15 mouse cellular contexts compared by ENCODE assay signal in genomic region chr15:7061995-7062697, GRCm38 (mm10). TPM values are rescaled to one million over a fixed set of nuclear protein-coding genes. Genes with fewer than 3 reads are reported as not detected.
DNase-seq lines count a peak whose midpoint lies in the region; ATAC-seq and TF ChIP-seq lines count a peak whose summit lies in the region.
"Had no signal": no experiment of that assay in that cellular context is flagged by ENCODE, and none has a peak within 500 bp of the region (broad histone marks: within the 10 kb centered on the region; RNA-seq: fewer than 3 reads in every experiment).

No protein-coding gene starts in this region.

- 32% methylated on average over 4 of the region's 4 CpGs for WGBS in midbrain, postnatal 0 days
- 32% methylated on average over 4 of the region's 4 CpGs for WGBS in midbrain, embryonic 15.5 days
- WGBS in hindbrain, embryonic 14.5 days = 31% methylated on average over 4 of the region's 4 CpGs
- 28% methylated on average over 4 of the region's 4 CpGs for WGBS in neural tube, embryonic 15.5 days

- DNase-seq in cerebellum, postnatal 14 days = peak; percentile 11 to 25
- no peak for DNase-seq in cerebellum, adult 9-11 months
- peak; percentile 32 for DNase-seq in midbrain, postnatal 0 days (ENCODE audit: low spot score)
- no peak for DNase-seq in hindbrain, embryonic 14.5 days (ENCODE audit: low spot score)
- no peak for DNase-seq in right cerebral cortex, postnatal 14 days
- no peak for DNase-seq in gastrocnemius, postnatal 10 days
- DNase-seq: adrenal gland, postnatal 14 days; liver; lung, embryonic 14.5 days; thymus, postnatal 36 days had no signal

- no peaks in the 10 kb centered on the region for H3K27me3 ChIP-seq in midbrain, postnatal 0 days (ENCODE audit: insufficient read depth, low read length)
- no peaks in the 10 kb centered on the region for H3K27me3 ChIP-seq in midbrain, embryonic 15.5 days (replicated peaks)
- no peaks in the 10 kb centered on the region for H3K27me3 ChIP-seq in hindbrain, embryonic 14.5 days (ENCODE audit: control insufficient read depth, insufficient read depth, low read length)
- no peaks in the 10 kb centered on the region for H3K27me3 ChIP-seq in neural tube, embryonic 15.5 days (replicated peaks)
- H3K27me3 ChIP-seq: heart, embryonic 15.5 days had no signal

- no peaks in the 10 kb centered on the region for H3K9me3 ChIP-seq in midbrain, postnatal 0 days (ENCODE audit: low read length)
- H3K9me3 ChIP-seq in midbrain, embryonic 15.5 days = no peaks in the 10 kb centered on the region
- no peaks in the 10 kb centered on the region for H3K9me3 ChIP-seq in hindbrain, embryonic 14.5 days (ENCODE audit: control insufficient read depth, low read length)
- no peaks in the 10 kb centered on the region for H3K9me3 ChIP-seq in neural tube, embryonic 15.5 days (replicated peaks)
- H3K9me3 ChIP-seq: heart, embryonic 15.5 days had no signal

- H3K4me2 ChIP-seq in midbrain, postnatal 0 days (ENCODE audit: low read depth, low read length, poor library complexity, severe bottlenecking) = no peak overlapping the region
- no peak overlapping the region for H3K4me2 ChIP-seq in midbrain, embryonic 15.5 days
- no peak overlapping the region for H3K4me2 ChIP-seq in hindbrain, embryonic 14.5 days (replicated peaks)
- no peak overlapping the region for H3K4me2 ChIP-seq in neural tube, embryonic 15.5 days
- H3K4me2 ChIP-seq: heart, embryonic 15.5 days; lung, embryonic 14.5 days had no signal

- no peaks in the 10 kb centered on the region for H3K36me3 ChIP-seq in midbrain, postnatal 0 days (ENCODE audit: insufficient read depth, low read length)
- H3K36me3 ChIP-seq in midbrain, embryonic 15.5 days (replicated peaks) = no peaks in the 10 kb centered on the region
- H3K36me3 ChIP-seq in hindbrain, embryonic 14.5 days (replicated peaks; ENCODE audit: control insufficient read depth, insufficient read depth) = no peaks in the 10 kb centered on the region
- H3K36me3 ChIP-seq in neural tube, embryonic 15.5 days = no peaks in the 10 kb centered on the region
- H3K36me3 ChIP-seq: heart, embryonic 15.5 days had no signal

- H3K4me1 ChIP-seq in midbrain, postnatal 0 days (ENCODE audit: insufficient read depth, low read length) = no peaks in the 10 kb centered on the region
- H3K4me1 ChIP-seq in midbrain, embryonic 15.5 days = 0 out of 2 replicates have a peak, but pooled peaks cover 4% of the 10 kb centered on the region
- 0 out of 2 replicates have a peak, but pooled peaks cover 5% of the 10 kb centered on the region for H3K4me1 ChIP-seq in hindbrain, embryonic 14.5 days (replicated peaks; ENCODE audit: control insufficient read depth, insufficient read depth, low read length)
- H3K4me1 ChIP-seq in neural tube, embryonic 15.5 days = peaks cover 8% of the 10 kb centered on the region

- H3K4me3 ChIP-seq in midbrain, postnatal 0 days (ENCODE audit: low read depth, low read length) = no peak overlapping the region
- no peak overlapping the region for H3K4me3 ChIP-seq in midbrain, embryonic 15.5 days
- H3K4me3 ChIP-seq in hindbrain, embryonic 14.5 days (replicated peaks; ENCODE audit: low read length) = no peak overlapping the region
- no peak overlapping the region for H3K4me3 ChIP-seq in neural tube, embryonic 15.5 days (replicated peaks)
- H3K4me3 ChIP-seq: heart, embryonic 15.5 days; layer of hippocampus, adult 2 months had no signal

- no peak for TF ChIP-seq CTCF in midbrain, postnatal 0 days (IDR thresholded peaks at IDR 0.05)

- ATAC-seq in midbrain, postnatal 0 days (ENCODE audit: low FRiP score) = no peak
- ATAC-seq in midbrain, embryonic 15.5 days (replicated peaks) = no peak
- ATAC-seq in hindbrain, embryonic 14.5 days (ENCODE audit: low FRiP score) = peak; percentile 21; the same call in 1 of the 2 replicates
- peak; percentile 45; the same call in 1 of the 2 replicates for ATAC-seq in neural tube, embryonic 15.5 days (ENCODE audit: low FRiP score)
- ATAC-seq: inflammation-experienced regulatory T-cells, adult 6 months had no signal

- no peak overlapping the region for H3K9ac ChIP-seq in midbrain, postnatal 0 days (replicated peaks; ENCODE audit: low read length, poor library complexity, severe bottlenecking)
- H3K9ac ChIP-seq in midbrain, embryonic 15.5 days = no peak overlapping the region
- H3K9ac ChIP-seq in hindbrain, embryonic 14.5 days = no peak overlapping the region
- H3K9ac ChIP-seq in neural tube, embryonic 15.5 days (replicated peaks) = no peak overlapping the region
- H3K9ac ChIP-seq: heart, embryonic 15.5 days; lung, embryonic 14.5 days had no signal

- H3K27ac ChIP-seq in midbrain, postnatal 0 days (ENCODE audit: low read depth, low read length) = no peak overlapping the region
- no peak overlapping the region for H3K27ac ChIP-seq in midbrain, embryonic 15.5 days
- 0 out of 2 replicates have a peak overlapping the region, but pooled peaks have one; percentile 4 for H3K27ac ChIP-seq in hindbrain, embryonic 14.5 days
- H3K27ac ChIP-seq in neural tube, embryonic 15.5 days (replicated peaks) = no peak overlapping the region
- H3K27ac ChIP-seq: heart, embryonic 15.5 days; layer of hippocampus, adult 2 months had no signal

RNA-seq across cellular contexts. Expression of gene Lifr, which starts 28.3 kb away (rescaled TPM):
- 28.0 and 31.8 TPM in 2 replicates for total RNA-seq in midbrain, postnatal 0 days (2014; rRNA removed)
- polyA plus RNA-seq in midbrain, postnatal 0 days (2015; fragmentation: Nextera tagmentation; extraction: Ambion mirVana) = 10.3 and 12.2 TPM in 2 replicates
- polyA plus RNA-seq in midbrain, embryonic 15.5 days (2015; fragmentation: Nextera tagmentation; extraction: Ambion mirVana) = 9.7 and 11.2 TPM in 2 replicates
- 35.2 and 38.7 TPM in 2 replicates for polyA plus RNA-seq in hindbrain, embryonic 14.5 days (2014; fragmentation: Nextera tagmentation; extraction: Ambion mirVana)
- polyA plus RNA-seq in neural tube, embryonic 15.5 days (2015; fragmentation: Nextera tagmentation; extraction: Ambion mirVana) = 18.8 and 22.1 TPM in 2 replicates
- 10 to 100 TPM; 48.4 to 55.9 TPM for total RNA-seq in gastrocnemius, postnatal 10 days (2021)

Comparison
In these comparisons a context has a peak if more than half of its experiments do, and no peak if none do; other contexts are left out.
1. DNase-seq: peak in cerebellum, postnatal 14 days (2 of 2) and midbrain, postnatal 0 days (single experiment); none in cerebellum, adult 9-11 months (single experiment), hindbrain, embryonic 14.5 days (single experiment), right cerebral cortex, postnatal 14 days (single experiment) and gastrocnemius, postnatal 10 days (single experiment).
2. ATAC-seq: peak in hindbrain, embryonic 14.5 days (single experiment) and neural tube, embryonic 15.5 days (single experiment); none in midbrain, postnatal 0 days (single experiment) and midbrain, embryonic 15.5 days (single experiment).